Mouse (Mus musculus) gastrocnemius, adult 8-10 months (tissue): Measurements from ENCODE around the gene Opn1mw. TPM values are rescaled to one million over a fixed set of nuclear protein-coding genes. Genes with fewer than 3 reads are reported as not detected.
"Not testable (repeated sequence)": the region's sequence is repeated elsewhere in the genome, so short reads cannot be mapped to it uniquely, and the experiment has no call there.

Experiments used
- DNase-seq, 2 experiments: peaks; one replicate each; pipeline ENCODE4 v3.0.0; 2022; ENCODE audit warnings: low spot score in 2 of 2
- total RNA-seq, 4 experiments: library from RNA; stranded (reverse); gene quantifications; 2 replicates each; pipeline ENCODE4 v1.2.4; 2022

Opn1mw gene
- 1 to 10 TPM in 1 of 4 experiments, under 1 TPM in 1, not detected in 2; 0.46 to 1.5 TPM for total RNA-seq

- no peak for DNase-seq
Measured at GRCm38 (mm10) chrX:74127164-74127563, at the start of gene Opn1mw. TSS of gene Opn1mw (plus strand) at chrX:74127464.

- DNase-seq, result peak in 1 of 2 experiments; percentile 3
Measured at GRCm38 (mm10) chrX:74084276-74084837, 42.9 kb upstream of the Opn1mw start.

GRCm38 (mm10) chrX:74084946-74085498, 42.2 kb upstream of the Opn1mw start:
- DNase-seq, result peak; percentile 55 to 75

DNA sequence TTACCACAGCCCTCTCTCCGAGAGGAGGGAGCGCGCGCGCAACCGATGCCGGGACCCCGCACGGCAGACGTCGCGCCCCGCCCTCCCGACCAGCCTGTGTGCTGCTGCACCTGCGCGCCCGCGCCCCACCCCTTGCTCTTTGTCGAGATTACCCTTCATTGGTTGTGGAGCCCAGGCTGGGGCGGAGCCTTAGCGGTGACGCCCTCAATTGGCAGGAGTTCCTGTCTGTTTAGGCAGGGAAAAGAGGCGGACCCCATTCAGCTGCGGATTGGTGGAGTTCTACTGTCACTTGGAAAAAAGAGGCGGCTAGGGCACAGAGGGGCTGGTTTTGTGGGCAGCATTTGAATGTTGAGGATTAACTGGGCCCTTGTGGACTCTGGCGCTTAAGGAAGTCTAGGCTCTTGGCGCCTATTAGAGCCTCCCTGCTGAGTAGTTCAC, 41.6 kb upstream of the Opn1mw start:
- peak; percentile 98 to 99 for DNase-seq

GRCm38 (mm10) chrX:74095130-74095529, 32.1 kb upstream of the Opn1mw start:
- no peak for DNase-seq

- peak; percentile 2 to 16 for DNase-seq
Measured at GRCm38 (mm10) chrX:74103457-74104188, 23.6 kb upstream of the Opn1mw start.

DNA sequence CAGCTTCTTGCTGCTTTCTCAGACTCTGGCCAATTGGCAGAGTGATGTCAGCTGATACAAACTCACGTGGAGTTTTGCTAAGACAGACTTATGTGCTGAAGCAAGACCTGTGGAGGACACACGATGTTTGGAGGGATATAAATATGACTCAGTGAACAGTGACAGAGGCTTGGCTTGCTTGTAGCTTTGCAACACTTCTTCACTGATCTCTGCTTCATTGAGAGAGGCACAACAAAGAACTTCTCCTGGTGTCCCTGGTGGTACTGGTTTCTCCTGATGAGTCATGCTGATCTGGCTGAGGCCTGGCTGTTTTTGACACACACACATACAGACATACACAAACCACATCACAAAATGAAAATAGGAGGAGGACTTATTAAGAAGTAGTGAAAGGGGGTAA, 21.3 kb upstream of the Opn1mw start:
- DNase-seq, result no peak

DNA sequence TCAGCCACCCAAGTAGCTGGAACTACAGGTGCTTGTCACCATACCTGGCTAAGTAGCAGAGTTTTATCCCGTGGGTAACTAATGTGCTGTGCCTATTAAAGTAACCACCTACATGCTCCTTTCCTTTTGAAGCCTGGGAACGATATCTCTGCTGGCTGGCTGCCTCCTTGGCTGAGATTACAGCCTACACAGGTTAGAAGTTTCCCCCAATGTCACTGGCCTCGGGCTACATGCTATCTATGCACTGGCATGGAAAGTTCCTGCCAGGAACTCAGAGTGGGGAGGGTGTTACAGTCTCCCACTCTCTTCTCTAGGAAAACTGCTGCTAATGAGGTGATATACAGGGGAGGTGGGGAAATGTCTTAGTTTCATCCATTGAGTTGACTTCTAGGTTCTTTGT, 18.5 kb upstream of the Opn1mw start:
- no peak for DNase-seq

DNA sequence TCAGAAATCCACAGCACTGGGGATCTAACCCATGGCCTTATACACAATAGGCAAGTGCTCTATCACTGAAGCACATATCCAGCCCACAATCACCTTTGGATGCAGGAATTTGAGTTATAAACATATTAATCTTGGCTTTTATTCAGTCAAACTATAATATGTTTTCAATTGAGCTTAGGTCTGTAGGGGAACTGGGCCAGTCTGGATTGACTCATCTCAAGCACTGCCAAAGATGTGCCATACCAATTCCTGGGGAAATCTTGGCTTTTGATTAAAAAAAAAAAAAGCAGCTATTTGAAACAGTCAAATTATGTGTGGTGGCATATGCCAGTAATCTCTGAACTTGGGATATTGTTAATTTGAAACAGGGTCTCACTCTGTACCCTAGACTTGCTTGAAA, 13.2 kb upstream of the Opn1mw start:
- no peak for DNase-seq

DNA sequence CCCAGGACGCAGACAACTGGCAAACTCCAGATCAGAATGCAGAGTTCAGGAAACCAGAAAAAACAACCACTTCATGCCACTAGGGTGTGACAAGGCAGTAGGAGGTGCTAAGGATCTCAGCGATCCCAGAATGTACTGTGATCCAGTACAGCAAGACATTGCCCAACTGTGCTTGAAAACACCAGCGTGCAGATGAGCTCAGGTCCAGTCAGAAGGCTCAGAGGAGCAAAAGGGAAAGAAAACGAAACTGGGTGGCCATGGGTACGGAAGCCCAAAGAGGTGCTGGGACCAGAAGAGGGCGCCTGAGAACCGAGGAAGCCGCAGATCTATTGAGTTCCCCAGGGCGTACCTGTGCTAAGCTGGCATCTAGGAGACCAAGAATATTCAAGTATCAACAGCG, 11.8 kb upstream of the Opn1mw start:
- DNase-seq, result peak; percentile 10 to 36

- no peak for DNase-seq
Measured at GRCm38 (mm10) chrX:74124975-74125374, 2.3 kb upstream of the Opn1mw start.

GRCm38 (mm10) chrX:74135263-74135662, 8.0 kb downstream of the Opn1mw start, which contains the start of gene Mecp2:
TSS of gene Mecp2 (minus strand) at chrX:74135363.
- not testable (repeated sequence) for DNase-seq

GRCm38 (mm10) chrX:74167738-74168137, 40.5 kb downstream of the Opn1mw start, which contains the start of gene Tex28:
TSS of gene Tex28 (minus strand) at chrX:74167838.
- DNase-seq, result no peak

GRCm38 (mm10) chrX:74176959-74177358, 49.7 kb downstream of the Opn1mw start, which contains the start of gene Tktl1:
TSS of gene Tktl1 (plus strand) at chrX:74177259.
- no peak for DNase-seq

Other genes with a start within 250 kb of the Opn1mw start
- not detected for gene Avpr2, start 235.4 kb upstream of the Opn1mw start, total RNA-seq
- 1 to 10 TPM; 1.7 to 3.1 (median 2.6) TPM for gene L1cam, start 231.4 kb upstream of the Opn1mw start, total RNA-seq
- gene Arhgap4, start 205.6 kb upstream of the Opn1mw start, total RNA-seq, result 1 to 10 TPM in 1 of 4 experiments, under 1 TPM in 3; 0.22 to 1.1 (median 0.57) TPM
- gene Naa10, start 205.5 kb upstream of the Opn1mw start, total RNA-seq, result 10 to 100 TPM; 46.6 to 61.8 (median 47.7) TPM
- 1 to 10 TPM in 3 of 4 experiments, under 1 TPM in 1; 0.87 to 2.3 (median 1.5) TPM for gene Renbp, start 196.6 kb upstream of the Opn1mw start, total RNA-seq
- gene Hcfc1, start 161.1 kb upstream of the Opn1mw start, total RNA-seq, result 10 to 100 TPM; 29.8 to 34.0 (median 32.0) TPM
- gene Irak1, start 103.5 kb upstream of the Opn1mw start, total RNA-seq, result 10 to 100 TPM; 34.9 to 39.0 (median 37.5) TPM
- 10 to 100 TPM; 27.8 to 32.8 (median 29.0) TPM for gene Mecp2, start 7.9 kb downstream of the Opn1mw start, total RNA-seq
- gene Tex28, start 40.4 kb downstream of the Opn1mw start, total RNA-seq, result not detected
- not detected for gene Tktl1, start 49.8 kb downstream of the Opn1mw start, total RNA-seq
- gene Flna, start 122.4 kb downstream of the Opn1mw start, total RNA-seq, result 10 to 100 TPM; 24.0 to 39.3 (median 32.3) TPM
- 10 to 100 TPM; 23.0 to 29.5 (median 26.9) TPM for gene Emd, start 127.2 kb downstream of the Opn1mw start, total RNA-seq
- gene Rpl10, start 143.3 kb downstream of the Opn1mw start, total RNA-seq, result 100 to 1,000 TPM; 130 to 325 (median 183) TPM
- gene Taz, start 154.4 kb downstream of the Opn1mw start, total RNA-seq, result 10 to 100 TPM; 39.0 to 53.5 (median 48.1) TPM
- 100 to 1,000 TPM; 126 to 143 (median 137) TPM for gene Dnase1l1, start 154.9 kb downstream of the Opn1mw start, total RNA-seq
- 10 to 100 TPM; 86.9 to 87.5 (median 87.2) TPM for gene Atp6ap1, start 169.6 kb downstream of the Opn1mw start, total RNA-seq
- gene Gdi1, start 177.5 kb downstream of the Opn1mw start, total RNA-seq, result 10 to 100 TPM; 26.0 to 45.1 (median 33.4) TPM
- gene Fam50a, start 185.6 kb downstream of the Opn1mw start, total RNA-seq, result 10 to 100 TPM; 22.6 to 26.2 (median 24.4) TPM
- under 1 TPM; 0.27 to 0.73 (median 0.58) TPM for gene Plxna3, start 201.6 kb downstream of the Opn1mw start, total RNA-seq
- gene Lage3, start 226.2 kb downstream of the Opn1mw start, total RNA-seq, result 10 to 100 TPM; 36.1 to 50.3 (median 43.0) TPM
- gene Ubl4a, start 245.8 kb downstream of the Opn1mw start, total RNA-seq, result 10 to 100 TPM; 56.6 to 63.1 (median 60.5) TPM
- 1 to 10 TPM; 1.9 to 2.7 (median 2.4) TPM for gene Slc10a3, start 245.9 kb downstream of the Opn1mw start, total RNA-seq